Mouse (Mus musculus) erythroblast, embryonic 14.5 days (primary cell): ENCODE data around the gene Slc34a3.

Experiments used
- GATA1 ChIP-seq: IDR thresholded peaks from 2 replicates; pipeline ENCODE4 v1.6.1; 2012; ENCODE audit warnings: low read length, inconsistent platforms, mixed read lengths
- TAL1 ChIP-seq: IDR thresholded peaks from 3 replicates; pipeline ENCODE4 v1.6.1; 2012; ENCODE audit warnings: low read length, inconsistent platforms, mixed read lengths

GRCm38 (mm10) chr2:25261870-25262269 is 27.7 kb upstream of the Slc34a3 start:
- no peak for TF ChIP-seq GATA1
- TF ChIP-seq TAL1: no peak
